Mouse (Mus musculus) layer of hippocampus, adult 18-20 months (tissue): ENCODE results near the gene Arap2. TPM values are rescaled to one million over a fixed set of nuclear protein-coding genes. Genes with fewer than 3 reads are reported as not detected.

Source experiments
- DNase-seq, 2 experiments: peaks; one replicate each; pipeline ENCODE4 v3.0.0; 2022; ENCODE audit warnings: low spot score in 2 of 2
- long read RNA-seq: library from polyadenylated mRNA; stranded (forward); transcript quantifications from one replicate; pipeline ENCODE4 v2.0.0, GENCODE M21; 2021
- total RNA-seq, 2 experiments: library from RNA; stranded (reverse); gene quantifications; 2 replicates each; pipeline ENCODE4 v1.2.3; 2021

The Arap2 gene
- 10 to 100 TPM; 44.6 to 49.8 TPM for total RNA-seq
- long read RNA-seq, full-length matches to known transcripts = 11 of 23 reads
- long read RNA-seq, partial matches to known transcripts = 6 of 23 reads
- long read RNA-seq, other reads (novel, unspliced or antisense) = 6 of 23 reads

DNA sequence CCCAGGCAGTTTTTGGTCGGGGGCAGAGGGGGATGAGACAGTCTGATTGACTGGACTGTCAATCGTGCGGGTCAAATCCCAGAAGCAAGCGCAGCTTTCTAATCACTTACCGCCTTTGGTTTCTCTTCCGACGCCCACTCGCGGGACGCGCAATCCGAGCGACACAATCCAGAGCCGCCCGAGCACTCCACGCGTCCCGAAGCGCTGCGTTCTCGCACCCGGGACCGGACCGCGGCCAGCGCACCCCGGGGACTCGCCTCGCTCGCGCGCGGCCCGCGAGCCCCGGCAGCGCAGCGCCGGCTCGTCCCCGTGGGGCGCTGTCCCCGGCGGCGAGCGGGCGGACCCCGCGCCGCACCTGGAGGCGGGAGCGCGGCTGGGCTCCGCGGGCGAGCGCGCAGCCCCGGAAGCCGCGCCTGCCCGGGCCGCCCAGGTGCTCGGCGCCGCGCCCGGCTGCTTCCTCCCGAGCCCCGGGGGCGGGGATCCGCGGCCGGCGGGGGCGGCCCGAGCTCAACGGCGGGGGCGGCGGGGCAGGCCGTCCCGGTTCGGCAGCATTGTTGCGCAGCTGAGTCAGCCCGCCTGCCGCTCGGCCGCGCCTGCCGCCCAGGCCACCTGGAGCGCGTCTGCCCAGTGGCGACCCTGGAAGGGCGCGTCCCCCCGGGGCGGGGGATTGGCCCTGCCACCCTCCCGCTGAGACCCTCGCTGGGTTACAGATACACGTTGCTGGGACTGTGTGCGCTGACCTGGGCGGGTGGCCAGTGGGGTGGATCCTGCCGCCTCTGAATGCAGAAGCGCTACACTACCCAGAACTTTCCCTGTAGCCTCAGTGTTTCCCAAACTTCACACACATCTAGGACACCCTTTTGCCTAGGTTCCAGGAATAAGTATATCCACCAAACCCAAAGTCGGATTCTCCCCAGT is at the start of gene Arap2:
TSS of gene Arap2 (minus strand) at position 376 of the 918 bp plus-strand sequence.
- peak; percentile 28 to 61 for DNase-seq

DNA sequence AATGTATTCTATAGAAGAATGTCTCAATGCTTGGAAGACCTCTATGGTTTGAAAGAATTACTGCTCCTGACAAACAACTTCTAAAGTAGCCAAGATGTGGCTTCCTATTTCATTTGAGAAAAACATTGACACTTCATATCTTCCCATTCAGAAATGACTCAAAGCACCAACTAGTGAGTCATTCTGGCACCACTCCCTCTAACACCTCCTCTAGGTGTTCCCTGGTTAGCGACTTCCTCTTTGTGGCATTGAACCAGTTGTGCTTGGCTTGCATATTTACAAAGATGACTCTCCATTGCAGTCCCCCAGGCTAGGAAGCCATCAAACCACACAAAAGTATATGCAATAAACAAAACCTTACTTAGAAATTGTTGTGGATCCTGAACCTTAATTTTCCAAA is 49.8 kb upstream of the Arap2 start:
- no peak for DNase-seq

DNA sequence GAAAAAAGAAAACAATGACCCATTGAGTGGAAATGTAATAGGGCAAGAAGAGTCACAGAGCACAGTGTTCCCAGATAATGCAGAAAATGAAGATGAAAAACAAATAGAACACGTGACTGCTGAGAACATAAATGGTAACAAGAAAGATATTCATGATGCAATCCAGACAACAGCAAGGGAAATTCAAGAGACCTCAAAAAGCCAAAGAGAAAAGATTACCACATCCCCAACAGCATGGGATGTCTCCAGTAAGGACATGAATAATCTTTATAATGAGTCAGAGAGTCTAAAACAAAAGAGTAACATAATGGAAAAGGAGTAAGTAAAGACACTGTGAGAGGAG is 48.1 kb upstream of the Arap2 start:
- no peak for DNase-seq

DNA sequence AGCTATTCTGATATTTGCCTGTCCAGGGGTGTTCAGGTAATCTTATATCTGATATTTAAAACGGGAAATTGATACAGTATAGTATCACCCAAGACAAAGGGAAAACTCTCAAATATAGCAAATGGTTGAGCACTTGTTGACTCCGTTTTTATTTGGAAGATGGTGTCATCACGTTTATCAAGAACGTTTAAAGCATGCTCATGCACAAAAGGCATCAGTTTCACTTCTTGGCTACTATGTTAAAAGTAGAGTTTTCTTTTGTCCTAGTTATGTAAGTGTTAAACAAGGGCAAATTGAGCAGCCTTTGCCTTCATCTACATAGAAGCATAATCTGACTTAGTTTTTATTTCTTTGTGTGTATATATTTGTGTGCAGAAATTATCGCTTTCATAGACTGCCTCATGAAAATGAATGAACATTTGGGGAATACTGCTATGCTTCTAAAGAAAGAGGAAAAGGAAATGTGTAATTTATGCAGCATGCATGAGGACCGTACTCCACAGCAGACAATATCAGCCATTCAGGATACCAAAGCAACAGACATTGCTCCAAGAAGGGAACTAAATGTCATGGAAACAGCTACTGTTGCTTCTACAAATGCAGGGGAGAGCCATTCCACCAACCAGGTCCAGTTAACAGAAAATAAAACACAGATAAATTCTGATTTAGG is 47.6 kb upstream of the Arap2 start, which contains the start of gene Dthd1:
TSS of gene Dthd1 (plus strand) at position 422 of the 670 bp plus-strand sequence.
- DNase-seq = peak in 1 of 2 experiments; percentile 39

DNA sequence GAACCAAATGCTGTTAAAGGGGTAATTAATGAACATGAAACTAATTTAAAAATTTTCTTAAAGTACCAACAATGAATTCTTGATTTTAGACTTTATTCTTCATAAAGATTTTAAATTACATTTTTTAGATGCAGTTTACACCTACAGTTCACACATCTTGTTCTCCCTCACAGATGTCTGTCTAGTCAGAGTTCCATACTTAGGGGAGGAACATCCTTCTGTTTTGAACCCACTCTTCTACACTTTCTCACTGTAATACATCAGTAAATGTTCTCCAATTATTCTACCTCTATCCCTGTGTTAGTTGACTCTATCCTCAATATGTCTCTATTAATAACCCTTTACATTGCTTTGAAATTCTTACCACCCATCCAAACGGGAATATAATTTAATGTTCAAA is 26.8 kb upstream of the Arap2 start:
- DNase-seq = no peak

DNA sequence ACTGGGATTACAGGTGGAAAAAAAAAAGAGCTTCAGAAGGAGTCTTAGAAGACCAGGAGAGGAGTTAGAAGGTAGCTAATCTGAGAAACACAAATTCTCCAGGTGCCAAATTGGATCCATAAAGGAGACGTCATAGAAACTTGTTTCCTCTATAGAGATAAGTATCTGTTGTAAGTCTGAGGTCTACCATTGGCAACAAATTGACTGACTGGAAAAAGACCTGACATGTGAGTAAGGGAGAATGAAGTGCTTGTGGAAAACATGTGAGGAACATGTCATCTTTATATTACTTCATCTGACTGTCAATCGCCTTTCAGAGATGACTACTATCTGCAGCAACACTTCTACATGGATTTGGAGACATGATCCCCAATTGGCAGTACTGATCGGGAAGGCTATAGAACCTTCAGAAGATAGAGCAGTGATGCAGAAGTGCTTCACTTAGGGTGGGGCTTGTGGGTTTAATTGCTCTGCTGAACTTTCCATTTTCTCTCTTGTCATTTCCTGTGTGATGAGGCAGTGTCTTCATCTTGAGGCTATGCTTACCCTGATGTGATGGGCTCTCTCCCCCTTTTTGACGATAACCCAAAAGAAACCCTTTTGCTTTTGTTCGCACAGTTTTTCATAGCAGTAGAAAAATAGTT is 25.1 kb upstream of the Arap2 start:
- no peak for DNase-seq

DNA sequence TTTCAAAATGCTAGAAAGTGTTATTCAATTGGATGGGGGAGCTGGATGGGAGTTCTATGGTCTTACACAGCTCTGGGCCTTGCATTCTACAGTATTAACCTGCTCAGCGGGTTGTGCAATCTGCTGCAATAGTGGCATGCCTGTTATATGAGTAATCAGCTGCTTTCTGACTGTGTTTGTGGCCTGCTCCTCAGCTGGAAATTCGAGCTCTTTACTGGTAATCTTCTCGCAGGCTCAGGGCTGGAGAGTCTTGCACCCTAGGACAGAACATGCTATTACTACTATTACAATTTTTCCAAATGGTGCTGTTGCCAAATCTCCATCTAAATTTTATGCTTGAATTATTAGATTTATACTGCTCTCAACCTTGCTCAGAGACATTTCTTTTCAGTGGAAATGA is 20.9 kb upstream of the Arap2 start:
- no peak for DNase-seq

DNA sequence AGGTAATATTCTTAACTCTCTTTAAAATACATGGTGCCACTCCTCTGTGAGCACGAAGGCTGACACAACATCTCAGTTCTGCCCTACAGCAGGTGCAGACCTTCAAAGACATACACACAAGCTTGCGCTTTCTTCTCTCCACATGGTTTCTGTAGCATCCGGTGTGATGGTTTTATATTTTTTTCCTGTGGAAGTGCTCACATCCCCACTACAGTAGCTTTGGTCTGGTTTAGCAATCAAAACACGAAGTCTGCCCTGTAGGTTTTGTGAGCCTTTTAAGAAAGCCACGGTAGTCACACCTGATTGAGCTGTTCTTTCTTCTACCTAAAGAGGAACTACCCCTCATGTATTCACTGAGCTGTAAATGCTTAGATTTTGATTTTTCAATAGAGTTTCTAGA is 12.7 kb upstream of the Arap2 start:
- no peak for DNase-seq

DNA sequence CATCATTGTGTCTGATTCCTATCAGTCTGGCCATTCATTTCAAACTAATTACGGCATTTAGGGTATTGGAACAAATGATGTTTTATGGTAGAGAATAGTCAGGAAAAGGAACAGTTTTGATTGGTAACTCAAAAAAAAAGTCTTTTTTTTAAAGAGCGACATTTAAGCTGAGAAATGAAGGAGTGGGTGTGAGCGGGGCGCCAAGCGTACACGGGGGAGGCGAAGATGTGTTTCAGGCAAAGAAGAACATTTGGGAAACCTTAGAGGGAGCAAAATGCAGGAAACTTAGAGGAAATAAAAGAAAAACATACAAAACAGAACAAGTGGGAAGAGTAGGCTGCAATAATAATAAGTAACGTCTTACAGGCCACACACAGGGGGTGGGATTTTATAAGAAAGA is 11.8 kb upstream of the Arap2 start:
- DNase-seq = peak; percentile 21 to 46

DNA sequence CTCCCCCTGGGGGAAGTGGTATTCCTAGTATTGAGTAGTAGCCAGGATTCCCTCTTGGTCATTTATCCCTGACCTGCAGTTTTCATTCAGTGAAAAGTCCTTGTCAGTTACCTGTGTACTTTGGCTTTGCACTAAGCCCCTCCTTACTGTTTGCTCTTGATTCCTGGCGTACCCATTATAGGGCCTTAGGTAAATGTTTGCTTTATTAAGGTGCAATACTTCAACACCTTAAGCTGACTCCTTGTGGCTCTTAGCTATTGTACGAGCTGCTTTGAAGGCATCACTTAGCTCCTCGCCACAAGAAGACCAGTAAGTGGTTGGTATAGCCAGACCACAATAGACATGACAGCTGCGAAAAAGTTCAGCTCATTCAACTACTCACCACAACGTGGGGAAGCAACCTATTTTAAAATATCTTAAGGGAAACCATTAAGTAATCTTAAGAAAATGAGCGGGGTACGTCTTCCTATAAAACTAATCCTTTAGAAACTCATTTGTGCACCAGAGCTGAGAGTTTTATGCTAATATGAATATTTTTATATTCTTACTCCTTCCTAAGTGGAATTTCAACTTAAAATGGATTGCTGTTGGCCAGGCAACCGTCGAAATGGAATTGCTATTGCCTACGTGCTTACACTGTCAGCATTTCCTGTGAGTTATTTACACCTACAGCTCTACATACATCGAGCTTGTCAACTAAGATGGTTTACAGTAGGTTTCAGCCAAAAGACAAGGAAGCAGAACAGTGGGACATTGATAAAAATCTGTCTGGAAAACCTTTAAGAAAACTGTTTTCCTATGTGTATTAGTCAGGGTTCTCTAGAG is 6.0 kb upstream of the Arap2 start:
- DNase-seq = no peak

DNA sequence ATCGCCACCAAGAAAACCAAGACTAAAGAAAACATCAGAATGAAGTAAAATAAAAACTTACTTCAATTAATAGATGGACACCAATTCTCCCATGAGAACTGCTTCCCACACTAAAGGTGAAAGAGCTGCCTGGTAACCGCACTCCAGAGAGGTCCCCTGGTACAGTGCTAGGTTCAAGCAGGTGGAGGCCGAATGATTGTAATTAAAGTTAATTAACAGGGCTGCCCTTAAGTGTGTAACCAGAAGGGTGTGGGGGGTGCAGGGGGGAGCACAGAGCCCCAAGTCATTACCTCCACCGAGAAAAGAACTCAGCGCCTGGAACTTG is 538 bp downstream of the Arap2 start:
- DNase-seq = no peak

DNA sequence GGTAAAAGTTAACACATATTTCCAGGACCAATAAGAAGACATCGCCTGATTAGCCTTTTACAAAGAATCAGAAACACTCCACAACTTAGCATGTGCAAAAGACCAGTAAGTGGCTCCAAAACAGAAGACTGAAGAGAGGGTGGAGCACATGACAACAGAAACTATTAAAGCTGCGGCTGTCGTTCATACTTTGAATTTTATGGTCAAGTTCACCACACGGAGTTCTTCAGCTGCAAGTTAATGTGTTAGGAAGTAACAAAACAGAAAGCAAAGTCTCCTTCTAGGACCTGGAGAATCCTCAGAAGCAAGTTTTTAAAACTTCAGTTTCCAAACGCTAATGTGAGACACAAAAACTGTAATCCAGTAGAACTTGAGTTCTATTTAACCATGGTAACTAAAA is 1.8 kb downstream of the Arap2 start:
- no peak for DNase-seq

DNA sequence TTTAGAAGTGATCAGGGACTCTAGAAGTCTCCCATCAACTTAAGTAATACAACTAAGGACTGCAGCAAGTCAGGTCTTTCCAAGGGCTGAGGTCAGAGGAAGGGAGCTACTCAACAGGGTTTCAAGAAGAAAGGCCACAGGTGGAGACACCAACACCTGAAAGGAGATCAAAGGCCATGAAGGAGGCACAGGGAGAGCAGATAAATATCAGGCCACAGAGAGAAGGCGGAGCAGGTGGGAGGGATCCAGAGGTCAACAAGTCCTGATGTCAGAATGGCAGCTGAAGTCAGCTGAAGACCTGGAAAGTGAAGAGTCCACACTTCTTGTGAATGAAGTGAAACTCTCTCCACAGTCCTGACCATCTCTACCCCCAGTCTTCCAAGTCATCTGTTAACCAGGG is 2.9 kb downstream of the Arap2 start:
- DNase-seq = no peak

DNA sequence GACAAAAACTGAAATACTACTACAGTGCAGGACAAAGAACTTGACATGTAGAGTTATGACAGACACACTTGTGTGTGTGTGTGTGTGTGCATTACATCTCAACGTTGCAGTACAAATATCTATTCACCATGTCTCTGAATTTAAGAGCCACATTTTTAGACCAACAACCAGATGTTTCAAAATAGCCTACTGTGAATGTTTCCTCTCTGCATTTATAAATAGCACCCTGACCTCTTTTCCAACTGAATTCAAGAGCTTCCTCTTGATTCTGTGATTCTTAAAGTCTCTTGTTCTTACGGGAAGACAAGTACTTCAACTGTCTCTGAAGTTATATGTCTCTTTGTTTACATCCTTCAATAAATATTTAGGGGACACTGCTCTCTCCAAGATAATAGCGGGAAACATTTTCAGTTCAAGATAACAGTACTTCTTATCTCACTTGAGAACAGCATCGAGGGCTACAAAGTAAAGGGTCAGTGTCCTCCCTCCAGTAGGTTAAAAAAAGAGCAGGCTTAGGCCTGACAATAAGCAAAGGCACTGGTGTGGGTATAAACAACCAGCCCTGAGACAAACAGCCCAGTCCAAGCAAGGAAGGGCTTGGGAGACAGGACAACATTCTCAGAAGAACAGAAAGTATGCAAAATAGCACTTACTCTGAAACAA is 3.5 kb downstream of the Arap2 start:
- DNase-seq = no peak

DNA sequence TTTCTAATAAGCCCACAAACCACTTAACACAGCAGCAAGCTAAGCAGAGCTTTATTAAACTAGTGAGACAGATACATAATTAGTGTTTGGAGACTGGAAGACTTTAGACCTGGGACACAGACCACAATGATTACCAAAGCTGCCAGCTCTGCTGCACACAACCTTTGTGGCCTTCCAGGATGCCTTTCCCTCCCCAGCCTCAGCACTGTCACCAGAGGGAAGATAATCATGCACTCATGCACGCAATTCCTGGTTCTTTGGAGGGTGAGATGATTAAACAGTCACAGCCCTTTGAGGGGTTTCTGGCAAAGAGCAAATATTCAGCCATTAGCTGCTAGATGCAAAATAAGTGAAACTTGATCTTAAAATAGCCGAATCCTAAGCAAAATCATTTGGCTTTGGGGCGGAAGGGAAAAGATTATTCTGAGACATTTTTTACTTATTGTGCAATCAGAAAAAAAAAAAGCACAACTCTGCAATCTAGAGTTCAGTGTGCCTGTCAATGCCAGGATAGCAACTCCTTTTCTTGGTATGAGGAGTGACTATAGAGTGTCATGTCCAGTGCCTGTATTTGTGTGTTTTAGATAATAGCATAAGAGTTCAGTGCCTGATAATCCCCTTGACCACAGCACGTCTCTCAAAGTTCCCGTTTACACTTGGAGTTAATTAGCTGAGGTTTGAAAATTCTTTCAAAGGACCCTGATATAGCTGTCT is 5.0 kb downstream of the Arap2 start:
- DNase-seq = no peak

DNA sequence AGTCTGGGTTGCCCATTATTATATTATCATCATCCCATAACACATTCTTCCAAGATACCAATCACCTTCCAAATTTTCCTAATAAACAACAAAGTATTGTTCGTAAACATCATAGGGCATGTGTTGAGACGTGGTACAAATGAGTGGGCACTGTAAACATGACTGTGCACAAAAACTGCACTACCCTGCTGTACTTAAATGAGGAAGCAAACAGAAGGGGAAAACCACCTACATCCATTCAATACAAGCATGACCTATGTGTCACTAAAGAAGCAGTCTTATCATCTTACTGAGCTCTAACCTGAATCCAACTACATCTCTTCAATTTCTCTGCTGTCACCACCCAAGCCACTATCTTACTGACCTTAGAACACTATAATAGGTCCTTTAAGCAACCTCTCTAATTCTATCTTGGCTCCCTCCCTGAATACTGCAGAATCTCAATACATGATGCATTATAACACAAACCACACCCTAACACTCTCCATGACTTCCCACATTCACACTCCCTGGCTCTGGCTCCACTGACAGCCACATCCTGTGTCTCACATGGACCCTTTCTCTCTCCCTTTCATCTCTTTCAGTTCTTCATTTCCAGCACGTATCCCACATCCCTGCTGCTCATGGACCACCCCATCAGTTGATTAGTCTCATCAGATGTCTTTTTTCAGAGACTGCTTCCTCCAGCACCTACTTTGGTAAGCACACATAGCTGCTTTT is 10.0 kb downstream of the Arap2 start:
- DNase-seq = no peak

DNA sequence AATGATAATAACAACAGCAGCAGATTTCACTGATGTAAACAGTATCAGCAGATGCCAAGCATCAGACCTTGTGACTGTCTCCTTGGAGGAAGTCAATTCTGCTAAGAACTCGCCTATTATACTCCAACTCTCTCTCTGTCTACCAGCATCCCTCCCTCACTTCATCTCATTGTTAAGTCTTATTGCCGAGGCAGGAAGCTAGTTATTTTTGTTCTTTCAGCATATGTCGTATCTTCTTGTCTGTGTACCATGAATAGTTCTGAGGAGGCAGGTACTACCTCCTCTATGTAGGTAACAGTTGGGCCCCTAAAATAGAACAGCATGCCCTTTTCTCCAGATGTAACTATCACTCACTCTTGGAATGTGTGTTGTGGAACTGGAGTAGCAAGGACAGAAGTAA is 13.0 kb downstream of the Arap2 start:
- DNase-seq = no peak

DNA sequence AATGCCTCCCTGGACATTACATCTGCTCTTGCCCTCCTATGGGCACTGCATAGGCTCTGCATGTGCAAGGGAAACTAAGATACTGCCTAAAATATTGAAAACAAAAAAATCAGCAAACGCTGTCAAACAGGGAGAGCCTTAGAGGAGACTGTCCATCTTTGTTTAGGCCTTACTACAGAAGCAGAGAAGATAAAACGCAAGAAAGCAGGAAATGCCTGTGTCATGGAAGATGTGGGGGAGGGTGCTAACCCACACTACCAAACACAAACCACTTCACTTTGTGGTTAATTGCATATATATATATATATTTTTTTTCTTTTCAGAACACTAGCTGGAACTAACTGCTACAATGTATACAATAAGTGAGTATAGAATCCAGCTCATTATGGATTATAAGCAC is 14.3 kb downstream of the Arap2 start:
- no peak for DNase-seq

DNA sequence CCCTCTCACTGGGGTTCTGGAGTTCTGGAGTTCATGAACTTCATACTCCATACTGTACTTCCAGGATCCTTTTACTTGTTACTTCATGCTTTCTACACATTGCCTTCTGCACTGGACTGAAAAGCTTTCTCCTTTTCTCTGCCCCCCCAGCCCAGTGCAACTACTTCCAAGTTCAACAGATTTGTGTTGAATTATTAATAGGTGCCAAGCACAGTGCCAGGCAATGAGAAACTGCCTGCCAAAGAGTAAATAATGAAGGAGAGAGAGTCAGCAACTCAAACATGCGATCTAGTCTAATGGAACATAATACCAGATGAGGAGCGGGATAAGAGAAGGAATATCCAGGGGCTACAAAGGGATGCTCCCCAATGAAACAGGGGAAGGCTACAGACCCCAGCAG is 17.8 kb downstream of the Arap2 start:
- no peak for DNase-seq
